Mouse (Mus musculus) liver, embryonic 11.5 days (tissue): ENCODE results near the gene Dnmbp. TPM values are rescaled to one million over a fixed set of nuclear protein-coding genes. Genes with fewer than 3 reads are reported as not detected.

Experiments
- ATAC-seq: fragments of 200-750 bp; cut with Nextera tagmentation; replicated peaks from 2 replicates; pipeline ENCODE4 v1.8.0; 2017; ENCODE audit warnings: moderate number of reproducible peaks, mild to moderate bottlenecking, moderate TSS enrichment, moderate library complexity; ENCODE audit not compliant: low FRiP score
- DNase-seq: peaks from one replicate; pipeline ENCODE4 v3.0.0-alpha.2; 2017; ENCODE audit warnings: low spot score
- H3K27ac ChIP-seq: fragments of 300-500 bp; sonication (generic); 2 replicates; pipeline ENCODE4 v1.5.1; 2014; ENCODE audit warnings: mild to moderate bottlenecking, low read depth, low read length, control low read depth
- H3K27me3 ChIP-seq: fragments of 300-500 bp; sonication (generic); replicated peaks from 2 replicates; pipeline ENCODE4 v1.6.1; 2014; ENCODE audit warnings: low read length, mixed read lengths; ENCODE audit not compliant: control insufficient read depth, insufficient read depth
- H3K36me3 ChIP-seq: fragments of 300-500 bp; sonication (generic); 2 replicates; pipeline ENCODE4 v1.6.1; 2014; ENCODE audit warnings: mild to moderate bottlenecking, low read length, moderate library complexity, mixed read lengths; ENCODE audit not compliant: control insufficient read depth, insufficient read depth
- H3K4me1 ChIP-seq: fragments of 300-500 bp; sonication (generic); replicated peaks from 2 replicates; pipeline ENCODE4 v1.6.1; 2014; ENCODE audit warnings: low read length, mixed read lengths; ENCODE audit not compliant: control insufficient read depth, insufficient read depth
- H3K4me2 ChIP-seq: fragments of 300-500 bp; sonication (generic); 2 replicates; pipeline ENCODE4 v1.6.1; 2014; ENCODE audit warnings: mild to moderate bottlenecking, control low read depth, moderate library complexity
- H3K4me3 ChIP-seq: fragments of 300-500 bp; sonication (generic); 2 replicates; pipeline ENCODE4 v1.5.1; 2014; ENCODE audit warnings: low read depth, low read length, control low read depth
- H3K9ac ChIP-seq: fragments of 300-500 bp; sonication (generic); 2 replicates; pipeline ENCODE4 v1.6.1; 2014; ENCODE audit warnings: low read depth, low read length, control low read depth
- H3K9me3 ChIP-seq: fragments of 300-500 bp; sonication (generic); 2 replicates; pipeline ENCODE4 v1.6.1; 2016; ENCODE audit warnings: low read length, inconsistent platforms, mixed read lengths; ENCODE audit not compliant: control insufficient read depth
- WGBS: fragments of 180-500 bp; shearing (Covaris S2); extraction: QIAGEN DNeasy Blood & Tissue Kit; methylation state at CpG from one replicate; pipeline ENCODE4 v1.1.7; 2014; 5-methylcytosine and 5-hydroxymethylcytosine counted together
- polyA plus RNA-seq: library from polyadenylated mRNA; unstranded; fragments of >200 nt; fragmentation: Nextera tagmentation; extraction: Ambion mirVana; gene quantifications from 2 replicates; pipeline ENCODE4 v1.2.1, GENCODE M21; 2014

Dnmbp gene
- polyA plus RNA-seq, 1 experiment from 2014 or later = 8.7 TPM

DNA sequence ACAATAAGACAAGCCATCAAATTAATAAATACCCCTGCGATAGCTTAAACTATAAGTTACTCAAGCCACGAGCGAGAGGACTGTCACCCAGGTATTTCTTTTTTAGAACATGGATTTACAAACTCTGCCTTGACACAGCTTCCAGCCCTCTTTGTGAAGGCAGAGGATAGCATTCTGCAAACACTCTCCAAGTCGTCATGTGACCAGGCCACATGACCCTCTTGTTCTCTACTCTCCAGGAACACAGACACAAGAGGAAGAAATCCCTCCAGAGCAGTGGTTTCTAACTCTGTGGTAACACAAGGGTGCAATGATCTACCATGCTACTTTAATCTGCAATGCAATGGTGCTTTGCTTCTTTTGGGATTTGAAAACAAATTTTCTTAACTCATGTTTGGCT is 69.6 kb downstream of the Dnmbp start:
- WGBS = 82% methylated on average over 4 of the region's 4 CpGs
- Histone ChIP-seq H3K4me2 (no peak overlapping the region), H3K4me3 (no peak overlapping the region), H3K27ac (no peak overlapping the region), H3K36me3 (peaks cover 17% of the 10 kb centered on the region), H3K4me1 (no peaks in the 10 kb centered on the region), H3K9ac (no peak overlapping the region), H3K9me3 (no peaks in the 10 kb centered on the region), H3K27me3 (no peaks in the 10 kb centered on the region)
- no peak for DNase-seq
- no peak for ATAC-seq

DNA sequence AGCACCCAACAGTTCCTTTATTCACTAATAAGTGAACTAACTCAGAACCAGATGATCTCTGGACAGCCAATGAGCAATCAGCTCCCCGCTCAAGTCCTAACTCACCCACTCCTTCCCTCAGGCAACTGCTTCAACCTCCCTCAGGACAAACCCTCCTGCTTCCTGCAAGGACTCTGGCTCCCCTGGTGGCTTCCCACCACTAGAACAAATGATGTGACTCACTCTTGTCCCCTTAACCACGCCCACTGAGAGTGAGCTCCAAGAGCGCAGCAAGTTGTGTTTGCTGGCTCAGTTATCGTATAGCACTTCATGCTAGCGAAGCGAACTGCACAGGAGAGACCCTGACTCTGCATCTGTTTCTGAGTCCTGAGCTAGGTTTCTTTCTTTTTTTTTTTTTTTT is 82.6 kb downstream of the Dnmbp start:
- DNase-seq = no peak
- H3K27me3 ChIP-seq = no peaks in the 10 kb centered on the region
- H3K4me2 ChIP-seq = no peak overlapping the region
- no peak for ATAC-seq
- 78% methylated on average over 6 of the region's 6 CpGs for WGBS
- H3K9me3 ChIP-seq = no peaks in the 10 kb centered on the region
- no peak overlapping the region for H3K27ac ChIP-seq
- H3K4me1 ChIP-seq = no peaks in the 10 kb centered on the region
- H3K36me3 ChIP-seq = peaks cover 15% of the 10 kb centered on the region
- H3K9ac ChIP-seq = no peak overlapping the region
- no peak overlapping the region for H3K4me3 ChIP-seq

DNA sequence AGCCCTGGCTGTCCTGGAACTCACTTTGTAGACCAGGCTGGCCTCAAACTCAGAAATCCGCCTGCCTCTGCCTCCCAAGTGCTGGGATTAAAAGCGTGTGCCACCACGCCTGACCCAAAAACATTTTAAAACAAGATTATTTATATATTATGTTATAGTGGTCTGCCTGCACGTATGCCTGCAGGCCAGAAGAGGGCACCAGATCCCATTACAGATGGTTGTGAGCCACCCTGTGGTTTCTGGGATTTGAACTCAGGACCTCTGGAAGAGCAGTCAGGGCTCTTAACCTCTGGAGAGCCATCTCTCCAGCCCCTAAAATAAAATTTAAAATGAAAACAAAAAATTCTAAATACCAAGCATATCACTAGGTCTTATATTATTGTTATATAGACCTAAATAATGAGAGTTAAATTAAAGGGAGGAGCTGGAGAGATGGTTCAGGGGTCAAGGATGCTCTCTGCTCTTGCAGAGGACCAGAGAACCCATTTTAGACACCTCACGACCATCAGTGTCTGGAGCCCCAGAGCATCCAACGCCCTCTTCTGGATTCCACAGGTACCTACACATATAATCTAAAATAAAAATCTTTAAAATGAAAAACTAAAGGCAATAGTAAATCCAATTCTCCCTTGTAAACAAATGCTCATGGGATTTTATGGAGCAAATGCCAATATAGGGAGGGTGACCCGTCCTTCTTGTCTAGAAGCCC is 87.0 kb downstream of the Dnmbp start:
- no peak overlapping the region for H3K9ac ChIP-seq
- no peaks in the 10 kb centered on the region for H3K4me1 ChIP-seq
- no peak for DNase-seq
- no peak overlapping the region for H3K27ac ChIP-seq
- no peaks in the 10 kb centered on the region for H3K27me3 ChIP-seq
- 62% methylated on average over 7 of the region's 7 CpGs for WGBS
- H3K9me3 ChIP-seq = no peaks in the 10 kb centered on the region
- H3K4me2 ChIP-seq = no peak overlapping the region
- H3K36me3 ChIP-seq = peaks cover 17% of the 10 kb centered on the region
- ATAC-seq = no peak
- H3K4me3 ChIP-seq = no peak overlapping the region

DNA sequence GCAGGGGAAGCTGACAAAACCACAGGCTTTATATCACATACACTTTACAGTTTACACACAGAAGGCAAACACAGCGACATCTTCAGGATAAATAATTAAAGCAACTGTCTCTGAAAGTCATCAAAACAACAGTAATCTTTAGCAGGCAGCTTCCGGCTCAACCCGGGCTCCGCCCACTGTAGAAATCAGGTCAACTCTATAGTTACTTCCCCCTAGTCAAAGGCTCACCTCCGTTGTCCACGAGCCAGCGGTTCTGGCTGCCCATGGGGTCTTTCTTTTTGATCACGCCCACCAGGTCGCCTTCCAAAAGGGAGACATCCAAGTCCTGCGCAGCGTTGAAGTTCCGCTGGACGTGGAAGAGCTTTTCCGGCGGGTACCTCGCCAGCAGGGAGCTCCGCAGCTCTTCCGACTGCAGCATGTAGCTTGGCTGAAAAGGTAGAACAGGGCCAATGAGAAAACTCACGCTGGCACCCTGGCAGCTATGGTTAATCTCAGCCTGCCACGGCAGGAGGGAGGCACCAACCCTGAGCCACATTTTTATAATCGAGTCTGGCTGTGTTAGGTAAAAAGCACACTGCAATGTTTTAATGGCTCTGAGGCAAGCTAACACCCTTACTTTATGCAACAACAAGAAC is 87.9 kb downstream of the Dnmbp start:
- H3K4me2 ChIP-seq = no peak overlapping the region
- no peak overlapping the region for H3K9ac ChIP-seq
- H3K36me3 ChIP-seq = peaks cover 20% of the 10 kb centered on the region
- no peak for ATAC-seq
- no peak overlapping the region for H3K4me3 ChIP-seq
- no peaks in the 10 kb centered on the region for H3K9me3 ChIP-seq
- no peak for DNase-seq
- no peak overlapping the region for H3K27ac ChIP-seq
- H3K4me1 ChIP-seq = no peaks in the 10 kb centered on the region
- H3K27me3 ChIP-seq = no peaks in the 10 kb centered on the region
- WGBS = 73% methylated on average over 21 of the region's 21 CpGs

DNA sequence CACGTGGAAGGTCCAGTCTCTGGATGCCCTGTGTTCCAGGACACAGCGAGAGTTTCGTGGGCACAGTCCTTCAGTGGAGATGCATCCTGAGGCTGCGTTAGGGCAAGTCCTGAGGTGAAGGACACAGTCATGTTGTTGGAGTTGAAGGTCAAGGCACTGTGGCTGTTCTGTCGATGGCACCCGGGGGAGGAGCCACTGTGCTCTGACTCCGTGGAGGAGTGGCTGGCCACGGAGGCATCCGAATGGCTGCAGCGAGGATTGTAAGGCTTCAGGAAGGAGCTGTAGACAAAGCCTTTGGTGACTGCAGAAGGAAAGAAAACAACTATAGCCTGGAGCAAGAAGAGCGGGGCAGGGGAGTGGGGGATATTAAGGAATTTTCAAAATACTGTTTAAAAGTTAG is 90.0 kb downstream of the Dnmbp start:
- no peak for DNase-seq
- no peak overlapping the region for H3K27ac ChIP-seq
- no peak overlapping the region for H3K4me3 ChIP-seq
- peaks cover 20% of the 10 kb centered on the region for H3K36me3 ChIP-seq
- H3K9me3 ChIP-seq = no peaks in the 10 kb centered on the region
- WGBS = 85% methylated on average over 11 of the region's 11 CpGs
- peaks cover 3% of the 10 kb centered on the region; the same call in 1 of the 2 replicates for H3K4me1 ChIP-seq
- H3K27me3 ChIP-seq = no peaks in the 10 kb centered on the region
- H3K4me2 ChIP-seq = no peak overlapping the region
- ATAC-seq = no peak
- H3K9ac ChIP-seq = no peak overlapping the region

DNA sequence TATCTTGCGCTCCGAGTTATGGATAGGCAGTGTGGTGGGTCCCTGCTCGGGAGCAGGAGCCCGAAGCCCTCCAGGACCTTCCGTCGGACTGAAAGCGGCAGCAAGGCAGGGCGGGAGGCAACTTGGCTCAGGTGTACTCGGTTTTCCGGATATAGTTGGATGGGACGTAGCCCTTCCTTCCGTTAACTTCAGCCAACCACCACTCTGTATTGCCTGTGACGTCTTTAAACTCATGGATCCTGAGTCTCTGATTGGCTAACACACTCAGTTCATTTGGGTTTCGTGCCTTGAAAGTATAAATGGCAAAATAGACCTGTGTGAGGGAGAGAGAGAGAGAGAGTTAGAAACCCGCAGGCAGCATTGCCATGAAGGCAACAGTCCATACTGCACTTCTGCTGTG is 92.0 kb downstream of the Dnmbp start:
- Histone ChIP-seq H3K4me2 (no peak overlapping the region), H3K27ac (no peak overlapping the region), H3K27me3 (no peaks in the 10 kb centered on the region), H3K36me3 (peaks cover 13% of the 10 kb centered on the region), H3K4me3 (no peak overlapping the region), H3K9ac (no peak overlapping the region), H3K4me1 (peaks cover 3% of the 10 kb centered on the region; the same call in 1 of the 2 replicates), H3K9me3 (no peaks in the 10 kb centered on the region)
- ATAC-seq = no peak
- no peak for DNase-seq
- WGBS = 90% methylated on average over 15 of the region's 15 CpGs

DNA sequence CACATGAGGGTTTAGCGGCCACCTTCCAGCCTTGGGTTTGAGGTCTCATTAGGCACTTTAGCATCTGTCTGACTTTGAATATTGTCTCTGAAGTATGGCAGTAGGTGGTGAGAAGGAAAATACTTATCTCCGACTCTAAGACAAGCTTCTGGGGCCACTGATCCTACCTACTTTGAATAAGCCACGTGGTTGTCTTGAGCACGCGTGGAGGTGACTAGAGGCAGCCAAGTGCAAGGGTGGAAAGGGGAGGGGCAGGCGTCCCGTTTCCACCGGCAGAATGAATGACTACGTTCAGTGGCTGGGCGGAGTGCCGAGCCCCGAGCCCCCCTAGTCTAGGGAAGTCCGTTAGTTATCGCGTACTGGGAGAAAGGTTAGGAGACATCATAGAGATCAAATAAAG is 92.9 kb downstream of the Dnmbp start:
- peaks cover 13% of the 10 kb centered on the region for H3K36me3 ChIP-seq

DNA sequence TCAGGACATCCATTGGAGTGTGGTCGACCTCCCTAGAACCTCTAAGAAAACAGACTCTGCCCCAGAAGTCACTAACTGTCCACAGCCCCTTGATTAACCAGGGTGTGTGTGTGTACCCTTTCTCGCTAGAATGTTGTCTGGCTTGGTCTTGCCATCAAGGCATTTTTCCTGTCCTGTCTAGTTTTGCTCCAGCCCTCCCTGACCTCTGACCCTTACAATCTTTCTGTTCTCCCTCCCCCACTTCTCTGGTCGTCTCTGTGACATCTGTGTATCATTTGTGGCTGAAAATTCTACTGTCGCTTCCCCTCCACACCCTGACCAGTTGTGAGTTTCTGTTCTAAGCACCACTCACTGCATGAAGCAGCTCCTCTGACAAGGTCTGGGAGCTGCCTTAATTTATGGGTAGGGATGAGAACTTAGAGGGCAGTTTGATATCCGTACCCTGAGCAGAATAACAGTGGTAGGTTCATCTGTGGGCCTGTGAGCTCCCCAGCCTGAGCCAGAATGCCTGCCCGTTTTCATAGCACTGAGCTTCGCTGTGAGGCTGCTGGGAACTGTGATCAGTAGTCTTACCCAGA is 94.6 kb downstream of the Dnmbp start:
- H3K4me3 ChIP-seq = no peak overlapping the region
- no peaks in the 10 kb centered on the region for H3K9me3 ChIP-seq
- H3K27me3 ChIP-seq = no peaks in the 10 kb centered on the region
- ATAC-seq (no peak), DNase-seq (no peak)
- 53% methylated on average over 7 of the region's 7 CpGs for WGBS
- no peak overlapping the region for H3K4me2 ChIP-seq
- no peak overlapping the region for H3K27ac ChIP-seq
- H3K9ac ChIP-seq = no peak overlapping the region
- H3K36me3 ChIP-seq = peaks cover 13% of the 10 kb centered on the region
- peaks cover 3% of the 10 kb centered on the region; the same call in 1 of the 2 replicates for H3K4me1 ChIP-seq

More for the DNA sequence above, 92.9 kb downstream of the Dnmbp start:
- Histone ChIP-seq H3K4me2 (no peak overlapping the region), H3K9me3 (no peaks in the 10 kb centered on the region), H3K4me1 (peaks cover 3% of the 10 kb centered on the region; the same call in 1 of the 2 replicates), H3K4me3 (no peak overlapping the region), H3K27ac (no peak overlapping the region), H3K9ac (no peak overlapping the region), H3K27me3 (no peaks in the 10 kb centered on the region)
- ATAC-seq (no peak), DNase-seq (no peak)
- 93% methylated on average over 15 of the region's 15 CpGs for WGBS
